Mouse (Mus musculus) limb, embryonic 14.5 days (tissue): ENCODE results near the gene Kbtbd4. TPM values are rescaled to one million over a fixed set of nuclear protein-coding genes. Genes with fewer than 3 reads are reported as not detected.
A peak's percentile ranks its signal among the peaks of the same experiment; 100 is the strongest.

ENCODE experiments used
- ATAC-seq: fragments of 200-750 bp; cut with Nextera tagmentation; 2 replicates; pipeline ENCODE4 v1.8.0; 2017; ENCODE audit warnings: low read depth, moderate number of reproducible peaks, moderate TSS enrichment; ENCODE audit not compliant: low FRiP score
- DNase-seq: peaks from one replicate; pipeline ENCODE4 v3.0.0-alpha.2; 2015; ENCODE audit warnings: low spot score
- H3K27ac ChIP-seq: fragments of 300-500 bp; sonication (generic); replicated peaks from 2 replicates; pipeline ENCODE4 v1.5.1; 2014; ENCODE audit warnings: low read depth, mild to moderate bottlenecking, low read length, moderate library complexity, mixed read lengths
- H3K27me3 ChIP-seq: fragments of 300-500 bp; sonication (generic); 2 replicates; pipeline ENCODE4 v1.6.1; 2014; ENCODE audit warnings: low read length, mixed read lengths; ENCODE audit not compliant: control insufficient read depth, insufficient read depth
- H3K36me3 ChIP-seq: fragments of 300-500 bp; sonication (generic); 2 replicates; pipeline ENCODE4 v1.6.1; 2014; ENCODE audit warnings: mild to moderate bottlenecking, low read length, moderate library complexity, mixed read lengths; ENCODE audit not compliant: control insufficient read depth, insufficient read depth
- H3K4me1 ChIP-seq: fragments of 300-500 bp; sonication (generic); 2 replicates; pipeline ENCODE4 v1.6.1; 2014; ENCODE audit warnings: antibody characterized with exemption, low read length, mixed read lengths; ENCODE audit not compliant: control insufficient read depth, insufficient read depth
- H3K4me2 ChIP-seq: fragments of 300-500 bp; sonication (generic); replicated peaks from 2 replicates; pipeline ENCODE4 v1.6.1; 2014; ENCODE audit warnings: low read depth, mild to moderate bottlenecking, low read length, moderate library complexity; ENCODE audit not compliant: severe bottlenecking
- H3K4me3 ChIP-seq: fragments of 300-500 bp; sonication (generic); replicated peaks from 2 replicates; pipeline ENCODE4 v1.5.1; 2014; ENCODE audit warnings: low read length
- H3K9ac ChIP-seq: fragments of 300-500 bp; sonication (generic); 2 replicates; pipeline ENCODE4 v1.6.1; 2014; ENCODE audit warnings: mild to moderate bottlenecking, low read depth, low read length, moderate library complexity; ENCODE audit not compliant: severe bottlenecking
- H3K9me3 ChIP-seq: fragments of 300-500 bp; sonication (generic); 2 replicates; pipeline ENCODE4 v1.6.1; 2016; ENCODE audit warnings: low read length; ENCODE audit not compliant: control insufficient read depth
- POLR2A ChIP-seq: fragments of 200-500 bp; IDR thresholded peaks from 2 replicates; pipeline ENCODE4 v1.8.0; 2012; ENCODE audit warnings: inconsistent platforms, mild to moderate bottlenecking, moderate library complexity, borderline replicate concordance; ENCODE audit not compliant: insufficient read depth, insufficient read length; ENCODE audit errors: extremely low read depth
- WGBS: fragments of 180-500 bp; shearing (Covaris S2); extraction: QIAGEN DNeasy Blood & Tissue Kit; methylation state at CpG from one replicate; pipeline ENCODE4 v1.1.7; 2014; 5-methylcytosine and 5-hydroxymethylcytosine counted together
- polyA plus RNA-seq, 2 experiments: library from polyadenylated mRNA; depleted of rRNA in 1 of 2; stranded (reverse) in 1 of 2; unstranded in 1 of 2; fragments of >200 nt; fragmentation: Nextera tagmentation in 1 of 2; extraction: Ambion mirVana in 1 of 2; gene quantifications; 2 replicates each; pipeline versions ENCODE4 v1.2.1 to v1.2.3; 2012 to 2014

Gene Kbtbd4
- polyA plus RNA-seq, 2 experiments = 25.5 to 30.5 TPM

GRCm38 (mm10) chr2:90928566-90928965, 24.0 kb downstream of the Kbtbd4 start:
- 88% methylated on average over 13 of the region's 13 CpGs for WGBS
- H3K9ac ChIP-seq = no peak overlapping the region
- no peaks in the 10 kb centered on the region for H3K4me1 ChIP-seq
- DNase-seq (no peak), ATAC-seq (no peak)
- no peak overlapping the region for H3K27ac ChIP-seq
- H3K4me3 ChIP-seq = no peak overlapping the region
- no peaks in the 10 kb centered on the region for H3K27me3 ChIP-seq
- no peaks in the 10 kb centered on the region for H3K9me3 ChIP-seq
- H3K36me3 ChIP-seq = no peaks in the 10 kb centered on the region
- TF ChIP-seq POLR2A = no peak
- no peak overlapping the region for H3K4me2 ChIP-seq

- H3K9me3 ChIP-seq = no peaks in the 10 kb centered on the region
- H3K9ac ChIP-seq = no peak overlapping the region
- H3K36me3 ChIP-seq = no peaks in the 10 kb centered on the region
- H3K4me3 ChIP-seq = no peak overlapping the region
- WGBS = 82% methylated on average over 8 of the region's 8 CpGs
- TF ChIP-seq POLR2A = no peak
- no peaks in the 10 kb centered on the region for H3K27me3 ChIP-seq
- no peak overlapping the region for H3K27ac ChIP-seq
- no peaks in the 10 kb centered on the region for H3K4me1 ChIP-seq
- no peak overlapping the region for H3K4me2 ChIP-seq
- ATAC-seq = no peak
- no peak for DNase-seq
These were observed 27.3 kb downstream of the Kbtbd4 start for GRCm38 (mm10) chr2:90931829-90932228.

GRCm38 (mm10) chr2:90932273-90932672, 27.7 kb downstream of the Kbtbd4 start:
- H3K4me1 ChIP-seq = no peaks in the 10 kb centered on the region
- DNase-seq (no peak), ATAC-seq (no peak)
- no peak for TF ChIP-seq POLR2A
- no peak overlapping the region for H3K4me2 ChIP-seq
- 63% methylated on average over 2 of the region's 2 CpGs for WGBS
- no peak overlapping the region for H3K9ac ChIP-seq
- no peaks in the 10 kb centered on the region for H3K27me3 ChIP-seq
- H3K27ac ChIP-seq = no peak overlapping the region
- H3K36me3 ChIP-seq = no peaks in the 10 kb centered on the region
- H3K9me3 ChIP-seq = no peaks in the 10 kb centered on the region
- H3K4me3 ChIP-seq = no peak overlapping the region

- Histone ChIP-seq H3K27ac (no peak overlapping the region), H3K27me3 (no peaks in the 10 kb centered on the region), H3K4me1 (peaks cover 13% of the 10 kb centered on the region), H3K36me3 (no peaks in the 10 kb centered on the region), H3K9me3 (no peaks in the 10 kb centered on the region), H3K9ac (no peak overlapping the region), H3K4me3 (no peak overlapping the region), H3K4me2 (no peak overlapping the region)
- DNase-seq (no peak), ATAC-seq (no peak)
- WGBS = 71% methylated on average over 3 of the region's 3 CpGs
- TF ChIP-seq POLR2A = no peak
These were observed 33.8 kb downstream of the Kbtbd4 start for GRCm38 (mm10) chr2:90938362-90938761.

GRCm38 (mm10) chr2:90939750-90940149, 35.2 kb downstream of the Kbtbd4 start:
- Histone ChIP-seq H3K36me3 (no peaks in the 10 kb centered on the region), H3K27ac (peak overlapping the region; percentile 93), H3K9ac (peak overlapping the region; percentile 93), H3K4me1 (peaks cover 13% of the 10 kb centered on the region), H3K4me3 (peak overlapping the region; percentile 99), H3K9me3 (no peaks in the 10 kb centered on the region), H3K27me3 (no peaks in the 10 kb centered on the region), H3K4me2 (peak overlapping the region; percentile 71)
- 44% methylated on average over 8 of the region's 8 CpGs for WGBS
- DNase-seq (no peak), ATAC-seq (peak; percentile 44)
- no peak for TF ChIP-seq POLR2A
